Mouse (Mus musculus) limb, embryonic 14.5 days (tissue): ENCODE measurements around the gene Syvn1. TPM values are rescaled to one million over a fixed set of nuclear protein-coding genes. Genes with fewer than 3 reads are reported as not detected.

ENCODE experiments used
- ATAC-seq: fragments of 200-750 bp; cut with Nextera tagmentation; 2 replicates; pipeline ENCODE4 v1.8.0; 2017; ENCODE audit warnings: low read depth, moderate number of reproducible peaks, moderate TSS enrichment; ENCODE audit not compliant: low FRiP score
- DNase-seq: peaks from one replicate; pipeline ENCODE4 v3.0.0-alpha.2; 2015; ENCODE audit warnings: low spot score
- H3K27ac ChIP-seq: fragments of 300-500 bp; sonication (generic); replicated peaks from 2 replicates; pipeline ENCODE4 v1.5.1; 2014; ENCODE audit warnings: low read depth, mild to moderate bottlenecking, low read length, moderate library complexity, mixed read lengths
- H3K27me3 ChIP-seq: fragments of 300-500 bp; sonication (generic); 2 replicates; pipeline ENCODE4 v1.6.1; 2014; ENCODE audit warnings: low read length, mixed read lengths; ENCODE audit not compliant: control insufficient read depth, insufficient read depth
- H3K36me3 ChIP-seq: fragments of 300-500 bp; sonication (generic); 2 replicates; pipeline ENCODE4 v1.6.1; 2014; ENCODE audit warnings: mild to moderate bottlenecking, low read length, moderate library complexity, mixed read lengths; ENCODE audit not compliant: control insufficient read depth, insufficient read depth
- H3K4me1 ChIP-seq: fragments of 300-500 bp; sonication (generic); 2 replicates; pipeline ENCODE4 v1.6.1; 2014; ENCODE audit warnings: antibody characterized with exemption, low read length, mixed read lengths; ENCODE audit not compliant: control insufficient read depth, insufficient read depth
- H3K4me2 ChIP-seq: fragments of 300-500 bp; sonication (generic); replicated peaks from 2 replicates; pipeline ENCODE4 v1.6.1; 2014; ENCODE audit warnings: low read depth, mild to moderate bottlenecking, low read length, moderate library complexity; ENCODE audit not compliant: severe bottlenecking
- H3K4me3 ChIP-seq: fragments of 300-500 bp; sonication (generic); replicated peaks from 2 replicates; pipeline ENCODE4 v1.5.1; 2014; ENCODE audit warnings: low read length
- H3K9ac ChIP-seq: fragments of 300-500 bp; sonication (generic); 2 replicates; pipeline ENCODE4 v1.6.1; 2014; ENCODE audit warnings: mild to moderate bottlenecking, low read depth, low read length, moderate library complexity; ENCODE audit not compliant: severe bottlenecking
- H3K9me3 ChIP-seq: fragments of 300-500 bp; sonication (generic); 2 replicates; pipeline ENCODE4 v1.6.1; 2016; ENCODE audit warnings: low read length; ENCODE audit not compliant: control insufficient read depth
- POLR2A ChIP-seq: fragments of 200-500 bp; IDR thresholded peaks from 2 replicates; pipeline ENCODE4 v1.8.0; 2012; ENCODE audit warnings: inconsistent platforms, mild to moderate bottlenecking, moderate library complexity, borderline replicate concordance; ENCODE audit not compliant: insufficient read depth, insufficient read length; ENCODE audit errors: extremely low read depth
- WGBS: fragments of 180-500 bp; shearing (Covaris S2); extraction: QIAGEN DNeasy Blood & Tissue Kit; methylation state at CpG from one replicate; pipeline ENCODE4 v1.1.7; 2014; 5-methylcytosine and 5-hydroxymethylcytosine counted together
- polyA plus RNA-seq, 2 experiments: library from polyadenylated mRNA; depleted of rRNA in 1 of 2; stranded (reverse) in 1 of 2; unstranded in 1 of 2; fragments of >200 nt; fragmentation: Nextera tagmentation in 1 of 2; extraction: Ambion mirVana in 1 of 2; gene quantifications; 2 replicates each; pipeline versions ENCODE4 v1.2.1 to v1.2.3; 2012 to 2014

Gene Syvn1
- polyA plus RNA-seq, 2 experiments = 31.5 to 49.2 TPM

DNA sequence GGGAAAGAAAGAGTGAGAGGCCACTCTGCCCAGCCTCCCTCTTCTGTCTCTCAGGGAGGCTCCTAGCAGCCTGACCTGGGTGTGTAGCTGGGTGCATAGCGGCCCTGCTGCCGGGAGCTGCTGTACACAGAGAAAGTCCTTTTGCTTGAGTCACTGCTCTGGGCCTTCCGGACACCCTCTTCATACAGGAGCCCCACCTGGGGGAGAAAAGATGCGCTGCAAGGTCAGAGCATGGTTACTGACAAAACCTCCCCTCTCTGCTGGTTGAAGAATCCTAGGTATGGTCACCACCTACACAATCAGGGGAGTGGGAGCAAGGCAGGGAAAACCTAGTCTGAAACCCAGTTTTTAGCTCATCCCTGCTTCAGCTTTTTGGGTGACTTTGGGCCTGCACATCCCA, 22.6 kb downstream of the Syvn1 start:
- H3K27ac ChIP-seq = no peak overlapping the region
- peaks cover 41% of the 10 kb centered on the region for H3K36me3 ChIP-seq
- H3K27me3 ChIP-seq = no peaks in the 10 kb centered on the region
- H3K4me3 ChIP-seq = no peak overlapping the region
- H3K4me1 ChIP-seq = peaks cover 13% of the 10 kb centered on the region
- no peak for TF ChIP-seq POLR2A
- H3K9ac ChIP-seq = no peak overlapping the region
- no peak overlapping the region for H3K4me2 ChIP-seq
- no peaks in the 10 kb centered on the region for H3K9me3 ChIP-seq
- DNase-seq = no peak
- WGBS = 76% methylated on average over 4 of the region's 4 CpGs
- no peak for ATAC-seq

- TF ChIP-seq POLR2A = no peak
- DNase-seq = no peak
- Histone ChIP-seq H3K27ac (no peak overlapping the region), H3K9me3 (no peaks in the 10 kb centered on the region), H3K4me1 (peaks cover 13% of the 10 kb centered on the region), H3K36me3 (peaks cover 44% of the 10 kb centered on the region), H3K4me2 (no peak overlapping the region), H3K27me3 (no peaks in the 10 kb centered on the region), H3K4me3 (no peak overlapping the region), H3K9ac (no peak overlapping the region)
- WGBS = 86% methylated on average over 10 of the region's 10 CpGs
- no peak for ATAC-seq
Observed at GRCm38 (mm10) chr19:6069851-6070250, 23.5 kb downstream of the Syvn1 start.

DNA sequence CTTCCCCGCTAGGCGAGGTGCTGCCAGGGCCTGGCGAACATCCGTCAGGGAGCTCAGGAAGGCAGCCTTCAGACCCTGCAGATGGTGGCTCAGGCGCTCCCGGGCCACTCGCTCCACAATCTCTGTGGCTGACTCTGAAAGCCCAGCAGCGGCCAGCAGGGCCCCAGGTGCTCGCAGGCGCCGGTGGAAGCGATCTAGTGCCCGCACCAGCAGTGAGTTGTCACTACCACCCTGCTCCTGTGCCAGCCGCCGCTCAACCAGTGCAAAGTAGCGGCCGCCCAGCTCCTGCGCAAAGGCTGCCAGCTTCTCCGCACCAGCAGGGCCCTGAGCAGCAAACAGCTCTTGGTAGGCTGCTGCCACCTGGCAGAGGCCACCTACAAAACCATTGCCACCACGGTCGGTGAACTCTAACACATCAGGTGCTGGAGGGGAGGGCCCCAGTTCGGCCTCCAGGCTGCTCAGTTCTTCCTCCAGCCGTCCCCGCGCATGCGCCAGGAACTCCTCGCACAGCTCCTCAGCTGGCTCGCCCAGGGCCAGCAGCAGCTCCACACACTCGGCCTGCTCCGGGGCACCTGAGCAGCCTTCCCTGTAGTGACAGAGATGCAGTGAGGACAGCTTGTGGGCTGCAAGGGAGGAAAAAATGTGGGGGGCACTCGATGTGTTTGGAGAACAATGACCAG, 24.3 kb downstream of the Syvn1 start:
- H3K4me2 ChIP-seq = no peak overlapping the region
- 90% methylated on average over 31 of the region's 31 CpGs for WGBS
- ATAC-seq (no peak), DNase-seq (no peak)
- no peak for TF ChIP-seq POLR2A
- H3K36me3 ChIP-seq = peaks cover 49% of the 10 kb centered on the region
- H3K27ac ChIP-seq = no peak overlapping the region
- no peak overlapping the region for H3K9ac ChIP-seq
- H3K27me3 ChIP-seq = no peaks in the 10 kb centered on the region
- H3K4me3 ChIP-seq = no peak overlapping the region
- H3K4me1 ChIP-seq = peaks cover 13% of the 10 kb centered on the region
- H3K9me3 ChIP-seq = no peaks in the 10 kb centered on the region

- Histone ChIP-seq H3K4me2 (no peak overlapping the region), H3K27me3 (no peaks in the 10 kb centered on the region), H3K27ac (no peak overlapping the region), H3K9me3 (no peaks in the 10 kb centered on the region), H3K9ac (no peak overlapping the region), H3K36me3 (peaks cover 49% of the 10 kb centered on the region), H3K4me1 (peaks cover 16% of the 10 kb centered on the region), H3K4me3 (no peak overlapping the region)
- no peak for DNase-seq
- WGBS = 93% methylated on average over 19 of the region's 19 CpGs
- no peak for ATAC-seq
- no peak for TF ChIP-seq POLR2A
Observed at GRCm38 (mm10) chr19:6071261-6071660, 24.9 kb downstream of the Syvn1 start.

- Histone ChIP-seq H3K27ac (no peak overlapping the region), H3K4me2 (no peak overlapping the region), H3K27me3 (no peaks in the 10 kb centered on the region), H3K9ac (no peak overlapping the region), H3K36me3 (peaks cover 43% of the 10 kb centered on the region), H3K4me1 (peaks cover 3% of the 10 kb centered on the region; the same call in 1 of the 2 replicates), H3K9me3 (no peaks in the 10 kb centered on the region), H3K4me3 (no peak overlapping the region)
- WGBS = 91% methylated on average over 5 of the region's 5 CpGs
- ATAC-seq (no peak), DNase-seq (no peak)
- no peak for TF ChIP-seq POLR2A
Observed at GRCm38 (mm10) chr19:6073889-6074288, 27.5 kb downstream of the Syvn1 start.
